Mouse (Mus musculus) neural tube, embryonic 14.5 days (tissue): ENCODE measurements around the gene Mad2l2. TPM values are rescaled to one million over a fixed set of nuclear protein-coding genes. Genes with fewer than 3 reads are reported as not detected.

ENCODE experiments used
- ATAC-seq: fragments of 200-750 bp; cut with Nextera tagmentation; 2 replicates; pipeline ENCODE4 v1.8.0; 2017; ENCODE audit warnings: low read depth, mild to moderate bottlenecking, moderate TSS enrichment, moderate library complexity
- H3K27ac ChIP-seq: fragments of 300-500 bp; sonication (generic); 2 replicates; pipeline ENCODE4 v1.5.1; 2014; ENCODE audit warnings: low read depth, mild to moderate bottlenecking, control low read depth, low read length, moderate library complexity, mixed read lengths
- H3K27me3 ChIP-seq: fragments of 300-500 bp; sonication (generic); 2 replicates; pipeline ENCODE4 v1.6.1; 2014; ENCODE audit warnings: low read length; ENCODE audit not compliant: control insufficient read depth, insufficient read depth
- H3K36me3 ChIP-seq: fragments of 300-500 bp; sonication (generic); 2 replicates; pipeline ENCODE4 v1.6.1; 2014; ENCODE audit warnings: low read length, mixed read lengths; ENCODE audit not compliant: control insufficient read depth, insufficient read depth
- H3K4me1 ChIP-seq: fragments of 300-500 bp; sonication (generic); 2 replicates; pipeline ENCODE4 v1.6.1; 2014; ENCODE audit warnings: low read length; ENCODE audit not compliant: control insufficient read depth, insufficient read depth
- H3K4me2 ChIP-seq: fragments of 300-500 bp; sonication (generic); 2 replicates; pipeline ENCODE4 v1.6.1; 2014; ENCODE audit warnings: mild to moderate bottlenecking, low read depth, low read length, control low read depth
- H3K4me3 ChIP-seq: fragments of 300-500 bp; sonication (generic); 2 replicates; pipeline ENCODE4 v1.5.1; 2014; ENCODE audit warnings: low read depth, low read length, control low read depth, mixed read lengths
- H3K9ac ChIP-seq: fragments of 300-500 bp; sonication (generic); replicated peaks from 2 replicates; pipeline ENCODE4 v1.6.1; 2014; ENCODE audit warnings: low read depth, mild to moderate bottlenecking, control low read depth, low read length, mixed read lengths
- H3K9me3 ChIP-seq: fragments of 300-500 bp; sonication (generic); 2 replicates; pipeline ENCODE4 v1.6.1; 2016; ENCODE audit warnings: low read length; ENCODE audit not compliant: control insufficient read depth
- WGBS: fragments of 180-500 bp; shearing (Covaris S2); extraction: QIAGEN DNeasy Blood & Tissue Kit; methylation state at CpG from one replicate; pipeline ENCODE4 v1.1.7; 2014; 5-methylcytosine and 5-hydroxymethylcytosine counted together
- polyA plus RNA-seq: library from polyadenylated mRNA; unstranded; fragments of >200 nt; fragmentation: Nextera tagmentation; extraction: Ambion mirVana; gene quantifications from 2 replicates; pipeline ENCODE4 v1.2.1, GENCODE M21; 2014

The Mad2l2 gene
- polyA plus RNA-seq, 1 experiment from 2014 or later, result 127 TPM

DNA sequence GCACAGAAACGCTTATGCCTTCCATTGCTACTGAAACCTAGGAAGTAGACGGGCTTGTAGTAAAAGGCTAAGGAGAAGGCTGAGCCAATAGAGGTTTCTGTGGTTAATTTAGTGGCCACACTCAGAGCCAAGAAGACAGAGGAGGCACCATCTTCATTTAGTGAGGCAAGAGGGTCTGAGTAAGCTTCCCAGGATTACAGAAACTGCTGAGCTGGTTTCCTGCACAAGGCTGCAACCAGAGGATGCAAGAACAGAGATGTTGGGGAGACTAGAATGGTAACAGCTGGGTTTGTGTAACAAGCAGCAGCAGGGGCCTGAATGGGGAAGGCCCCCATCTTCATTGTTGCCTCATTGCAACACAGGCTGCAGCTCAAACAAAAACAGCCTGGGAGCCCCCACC is 1.5 kb upstream of the Mad2l2 start:
- Histone ChIP-seq H3K9me3 (no peaks in the 10 kb centered on the region), H3K4me2 (peak overlapping the region; percentile 88), H3K4me3 (peak overlapping the region; percentile 74), H3K4me1 (peaks cover 11% of the 10 kb centered on the region), H3K27me3 (no peaks in the 10 kb centered on the region), H3K36me3 (no peaks in the 10 kb centered on the region), H3K9ac (peak overlapping the region; percentile 99; the same call in 1 of the 2 replicates), H3K27ac (no peak overlapping the region)
- 64% methylated on average over 2 of the region's 2 CpGs for WGBS
- no peak for ATAC-seq

DNA sequence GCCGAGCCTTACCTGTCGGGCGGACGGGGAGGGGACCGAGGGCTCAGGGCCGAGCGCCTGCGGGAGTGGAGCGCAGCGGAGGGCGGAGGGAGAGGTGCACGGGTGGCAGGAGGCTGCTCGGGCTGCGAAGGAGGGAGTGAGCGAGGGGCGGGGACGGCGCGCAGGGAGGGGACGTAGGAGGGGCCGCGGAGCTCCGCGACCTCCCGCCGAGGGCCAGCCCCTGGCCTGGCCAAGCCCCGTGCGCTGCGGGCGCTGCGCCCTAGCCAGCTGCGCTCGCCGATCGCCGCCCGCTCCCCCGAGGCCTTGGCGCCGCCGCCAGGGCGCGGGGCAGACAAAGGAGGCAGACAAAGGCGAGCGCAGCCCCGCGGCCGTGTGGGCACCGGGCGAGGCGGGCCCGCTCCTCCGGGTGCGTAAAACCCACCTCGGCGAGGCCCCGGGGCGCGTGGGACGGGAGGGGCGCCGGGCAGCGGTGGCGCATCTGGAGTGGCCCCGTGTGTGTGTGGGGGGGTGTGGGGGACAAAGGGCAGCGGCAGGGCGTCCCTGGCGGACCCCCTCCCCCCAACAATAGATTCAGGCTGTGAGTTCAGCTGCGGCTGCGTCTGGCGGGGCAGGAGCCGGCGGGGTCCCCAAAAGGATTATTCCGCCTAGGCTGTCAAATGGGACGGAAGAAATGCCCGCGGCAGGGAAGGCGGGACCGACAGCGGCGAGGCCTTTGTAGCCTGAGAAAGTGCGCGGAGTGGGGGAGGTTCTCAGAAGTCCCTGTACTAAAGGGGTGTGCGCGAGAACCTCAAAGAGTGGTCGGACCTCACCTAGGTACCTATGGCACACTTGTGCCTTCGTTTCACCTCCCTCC is 603 bp downstream of the Mad2l2 start, which contains the start of gene Draxin:
Draxin (minus strand) TSS at position 138 of the 853 bp plus-strand sequence.
- Histone ChIP-seq H3K4me3 (peak within 1 kb of the TSS; percentile 74), H3K27ac (peak within 1 kb of the TSS; percentile 97), H3K4me2 (peak within 1 kb of the TSS; percentile 88), H3K9me3 (no peaks in the 10 kb centered on the region), H3K27me3 (no peaks in the 10 kb centered on the region), H3K36me3 (no peaks in the 10 kb centered on the region), H3K9ac (peak within 1 kb of the TSS; percentile 99), H3K4me1 (peaks cover 11% of the 10 kb centered on the region)
- under 1% methylated on average over 61 of the region's 87 CpGs for WGBS
- peak; percentile 80 for ATAC-seq

DNA sequence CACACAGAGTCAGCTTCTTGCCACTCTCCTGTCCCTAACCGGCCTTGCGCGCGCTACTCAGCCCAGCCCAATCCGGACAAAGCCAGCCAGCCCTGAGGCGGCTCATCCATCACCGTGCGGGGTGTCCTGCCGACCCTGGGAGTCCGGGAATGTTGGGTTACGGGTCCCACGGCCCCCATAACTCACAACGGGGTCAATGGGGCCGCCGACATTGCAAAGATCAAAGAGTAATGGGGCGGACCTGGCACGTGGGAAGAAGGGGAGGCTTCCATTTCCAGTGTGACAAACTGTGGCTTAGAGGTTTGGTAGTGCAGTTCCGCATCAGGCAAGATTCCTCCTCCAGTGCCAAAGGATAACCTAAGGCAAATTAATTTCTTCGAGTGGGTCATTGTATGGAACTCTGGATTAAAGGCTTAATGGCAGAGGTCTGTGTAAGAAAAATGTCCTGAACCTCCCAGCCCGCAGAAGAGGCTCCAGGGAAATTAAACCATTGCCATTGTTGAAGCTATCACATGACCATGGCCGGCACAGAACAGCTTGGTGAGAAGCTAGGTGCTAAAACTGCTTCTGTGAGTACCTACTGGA is 1.4 kb downstream of the Mad2l2 start:
- peak overlapping the region; percentile 88 for H3K4me2 ChIP-seq
- H3K9me3 ChIP-seq, result no peaks in the 10 kb centered on the region
- peaks cover 9% of the 10 kb centered on the region for H3K4me1 ChIP-seq
- under 1% methylated on average over 21 of the region's 21 CpGs for WGBS
- H3K9ac ChIP-seq, result peak overlapping the region; percentile 99
- ATAC-seq, result peak; percentile 70
- peak overlapping the region; percentile 97 for H3K27ac ChIP-seq
- no peaks in the 10 kb centered on the region for H3K36me3 ChIP-seq
- H3K4me3 ChIP-seq, result peak overlapping the region; percentile 74
- H3K27me3 ChIP-seq, result no peaks in the 10 kb centered on the region

DNA sequence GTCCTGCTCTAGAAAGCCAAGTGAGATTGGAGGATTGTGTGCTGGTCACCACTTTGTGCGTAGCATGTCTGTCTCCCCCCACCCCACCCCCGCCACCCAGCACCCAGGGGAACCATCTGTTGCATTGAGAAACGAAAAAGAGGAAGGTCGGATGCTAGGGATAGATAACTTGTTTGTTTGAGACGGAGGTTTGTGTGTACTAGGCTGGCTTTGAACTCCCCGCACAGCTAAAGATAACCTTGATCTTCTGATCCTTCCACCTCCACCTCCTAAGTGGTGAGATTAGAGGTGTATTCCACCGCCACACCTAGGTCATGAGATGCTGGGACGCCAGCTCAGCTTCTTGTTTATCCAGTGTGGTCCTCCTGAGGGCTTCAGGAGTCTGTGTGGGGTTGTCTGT is 4.8 kb downstream of the Mad2l2 start:
- no peaks in the 10 kb centered on the region for H3K27me3 ChIP-seq
- H3K36me3 ChIP-seq, result no peaks in the 10 kb centered on the region
- H3K4me1 ChIP-seq, result peaks cover 5% of the 10 kb centered on the region
- H3K4me2 ChIP-seq, result no peak overlapping the region
- no peak overlapping the region for H3K4me3 ChIP-seq
- no peaks in the 10 kb centered on the region for H3K9me3 ChIP-seq
- WGBS, result 86% methylated on average over 8 of the region's 8 CpGs
- ATAC-seq, result no peak
- H3K27ac ChIP-seq, result no peak overlapping the region
- H3K9ac ChIP-seq, result no peak overlapping the region

DNA sequence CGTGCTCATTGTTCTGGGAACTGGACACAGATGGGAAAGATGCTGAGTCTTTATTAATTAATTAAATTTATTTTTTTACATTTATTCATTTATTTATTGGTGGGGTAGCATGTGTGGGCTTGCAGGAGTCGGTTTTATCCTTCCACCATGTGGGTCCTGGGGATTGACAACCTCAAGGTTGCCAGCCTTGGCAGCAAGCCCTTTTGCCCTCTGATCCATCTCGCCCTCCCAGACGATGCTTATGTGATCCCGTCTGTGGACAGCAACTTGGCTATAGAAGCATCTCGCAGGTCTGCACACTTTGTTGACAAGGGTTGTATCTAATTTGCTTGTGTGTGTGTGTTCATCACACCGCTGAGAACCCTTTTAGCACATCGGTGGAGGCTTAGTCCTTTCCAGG is 7.3 kb downstream of the Mad2l2 start:
- Histone ChIP-seq H3K9ac (no peak overlapping the region), H3K36me3 (no peaks in the 10 kb centered on the region), H3K4me2 (no peak overlapping the region), H3K4me1 (peaks cover 2% of the 10 kb centered on the region; the same call in 1 of the 2 replicates), H3K27ac (no peak overlapping the region), H3K4me3 (no peak overlapping the region), H3K27me3 (no peaks in the 10 kb centered on the region), H3K9me3 (no peaks in the 10 kb centered on the region)
- ATAC-seq, result no peak
- WGBS, result 68% methylated on average over 8 of the region's 8 CpGs

DNA sequence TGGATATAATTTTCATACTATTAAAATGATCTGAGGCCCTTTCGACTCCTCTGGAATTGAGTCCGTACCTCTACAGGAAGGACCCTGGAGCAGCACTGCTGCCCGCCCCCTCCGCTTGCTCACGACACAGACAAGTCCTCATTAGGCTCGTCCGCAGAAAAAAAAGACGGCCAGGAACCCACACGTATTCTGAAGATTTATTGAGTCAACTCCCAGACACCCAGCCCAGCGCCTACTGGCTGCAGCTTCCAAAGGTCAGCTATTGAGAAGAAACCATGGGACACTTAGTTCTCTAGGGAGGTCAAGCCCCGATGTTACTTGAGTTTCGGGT is 9.5 kb downstream of the Mad2l2 start:
- H3K9ac ChIP-seq, result peak overlapping the region; percentile 56; the same call in 1 of the 2 replicates
- ATAC-seq, result peak; percentile 25
- no peaks in the 10 kb centered on the region for H3K27me3 ChIP-seq
- peak overlapping the region; percentile 83 for H3K27ac ChIP-seq
- H3K4me1 ChIP-seq, result peaks cover 2% of the 10 kb centered on the region; the same call in 1 of the 2 replicates
- H3K4me2 ChIP-seq, result peak overlapping the region; percentile 80
- no peaks in the 10 kb centered on the region for H3K36me3 ChIP-seq
- H3K4me3 ChIP-seq, result peak overlapping the region; percentile 57
- no peaks in the 10 kb centered on the region for H3K9me3 ChIP-seq
- 0% methylated on average over 12 of the region's 12 CpGs for WGBS

DNA sequence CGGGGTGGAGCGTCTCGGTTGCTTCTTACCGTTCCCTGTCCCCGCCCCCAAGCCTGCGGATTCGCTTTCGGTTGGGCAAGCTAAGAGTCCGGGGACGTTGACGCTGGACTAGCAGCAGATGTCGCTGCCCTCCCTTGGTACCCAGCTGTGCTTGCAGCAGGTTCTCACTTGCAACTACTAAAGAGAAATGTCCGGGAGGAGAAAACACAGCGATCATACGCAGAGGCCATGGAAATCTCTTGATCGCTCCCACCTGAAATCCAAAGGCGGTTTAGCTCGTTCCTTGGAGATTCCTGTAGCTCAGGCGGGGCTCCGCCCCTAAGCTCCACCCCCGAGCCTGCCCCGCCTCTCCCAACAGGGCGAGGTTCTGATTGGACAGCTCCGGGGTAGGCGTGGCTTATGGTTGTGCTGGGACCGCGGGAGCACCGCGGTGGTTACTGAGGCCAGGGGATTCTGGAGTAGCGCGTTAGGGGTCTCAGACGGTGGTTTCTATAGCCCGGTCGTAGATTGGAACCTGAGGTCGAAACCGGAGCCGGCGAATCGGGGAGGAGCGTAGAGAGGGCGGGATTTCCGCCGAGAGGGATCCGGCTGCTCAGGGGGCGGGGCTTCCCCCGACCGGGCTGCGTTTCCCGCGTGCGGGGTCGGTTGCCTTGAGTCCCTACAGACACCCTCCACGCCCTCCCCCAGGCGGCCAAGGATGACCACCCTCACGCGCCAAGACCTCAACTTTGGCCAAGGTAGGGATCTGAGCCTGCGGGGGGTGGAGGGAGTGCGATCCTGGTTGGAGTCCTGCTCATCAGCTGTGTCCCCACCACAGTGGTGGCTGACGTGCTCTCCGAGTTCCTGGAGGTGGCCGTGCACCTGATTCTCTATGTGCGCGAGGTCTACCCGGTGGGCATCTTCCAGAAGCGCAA is 10.2 kb downstream of the Mad2l2 start:
- Histone ChIP-seq H3K4me1 (peaks cover 2% of the 10 kb centered on the region; the same call in 1 of the 2 replicates), H3K4me2 (peak overlapping the region; percentile 80), H3K9me3 (no peaks in the 10 kb centered on the region), H3K36me3 (peaks cover 4% of the 10 kb centered on the region), H3K27ac (peak overlapping the region; percentile 83), H3K9ac (peak overlapping the region; percentile 56), H3K4me3 (peak overlapping the region; percentile 57), H3K27me3 (no peaks in the 10 kb centered on the region)
- WGBS, result under 1% methylated on average over 61 of the region's 65 CpGs
- ATAC-seq, result peak; percentile 94

GRCm38 (mm10) chr4:148143721-148144120 is 13.5 kb downstream of the Mad2l2 start:
- H3K9ac ChIP-seq, result no peak overlapping the region
- WGBS, result 94% methylated on average over 5 of the region's 5 CpGs
- no peaks in the 10 kb centered on the region for H3K9me3 ChIP-seq
- no peak for ATAC-seq
- H3K36me3 ChIP-seq, result peaks cover 18% of the 10 kb centered on the region
- no peaks in the 10 kb centered on the region for H3K27me3 ChIP-seq
- no peak overlapping the region for H3K27ac ChIP-seq
- H3K4me3 ChIP-seq, result no peak overlapping the region
- H3K4me2 ChIP-seq, result no peak overlapping the region
- H3K4me1 ChIP-seq, result peaks cover 2% of the 10 kb centered on the region; the same call in 1 of the 2 replicates
